ENCODE assay signal across 23 mouse cellular contexts in the genomic region with DNA sequence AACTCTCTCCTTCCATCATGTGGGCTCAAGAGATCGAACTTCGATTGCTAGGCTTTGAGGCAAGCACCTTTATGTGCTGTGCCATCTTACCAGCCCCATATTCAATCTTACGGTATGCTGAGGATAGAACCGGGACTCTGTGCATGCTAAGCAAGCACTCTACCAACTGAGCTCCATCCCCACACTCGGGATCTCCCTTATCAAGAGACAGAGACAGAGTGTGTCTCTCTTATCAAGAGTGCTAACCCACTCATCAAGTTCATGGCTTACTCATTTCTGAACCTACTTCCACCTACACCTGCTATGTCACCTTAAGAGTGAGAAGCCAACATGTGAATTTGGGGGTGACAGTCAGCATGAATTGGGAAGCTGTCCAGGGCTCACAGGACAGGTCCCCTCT. TPM values are rescaled to one million over a fixed set of nuclear protein-coding genes. Genes with fewer than 3 reads are reported as not detected.
A peak's percentile ranks its signal among the peaks of the same experiment; 100 is the strongest.
DNase-seq lines count a peak whose midpoint lies in the region; ATAC-seq and TF ChIP-seq lines count a peak whose summit lies in the region.
"Had no signal": no experiment of that assay in that cellular context is flagged by ENCODE, and none has a peak within 500 bp of the region (broad histone marks: within the 10 kb centered on the region; RNA-seq: fewer than 3 reads in every experiment).

No protein-coding gene starts in this region.

- TF ChIP-seq CTCF in bone marrow, adult 2 months (IDR thresholded peaks at IDR 0.05; ENCODE audit: control insufficient read depth, insufficient read depth, low read length) = no peak

- ATAC-seq in heart, embryonic 13.5 days (ENCODE audit: extremely low read depth, insufficient number of reproducible peaks, low FRiP score, low TSS enrichment) = no peak
- peak; percentile 46 for ATAC-seq in liver, embryonic 16.5 days (ENCODE audit: low read depth)
- ATAC-seq: forebrain, postnatal 0 days; inflammation-experienced regulatory T-cells, adult 6 months; midbrain, embryonic 13.5 days had no signal

- H3K27ac ChIP-seq in heart, embryonic 13.5 days (replicated peaks) = peak overlapping the region; percentile 77
- H3K27ac ChIP-seq in bone marrow, adult 2 months (ENCODE audit: control insufficient read depth, insufficient read depth, low read depth, low read length, poor library complexity) = peak overlapping the region; percentile 67; the same call in 1 of the 2 replicates
- H3K27ac ChIP-seq in liver, embryonic 16.5 days (ENCODE audit: low read length) = peak overlapping the region; percentile 98
- H3K27ac ChIP-seq: embryonic facial prominence, embryonic 12.5 days; layer of hippocampus, adult 2 months; limb, embryonic 13.5 days; lung, embryonic 15.5 days; midbrain, embryonic 13.5 days had no signal

- no peaks in the 10 kb centered on the region for H3K36me3 ChIP-seq in heart, embryonic 13.5 days
- H3K36me3 ChIP-seq in liver, embryonic 16.5 days (ENCODE audit: control insufficient read depth, insufficient read depth) = no peaks in the 10 kb centered on the region
- H3K36me3 ChIP-seq: embryonic facial prominence, embryonic 12.5 days; limb, embryonic 13.5 days; lung, embryonic 15.5 days; midbrain, embryonic 13.5 days had no signal

- H3K4me1 ChIP-seq in heart, embryonic 13.5 days = peaks cover 66% of the 10 kb centered on the region
- peaks cover 2% of the 10 kb centered on the region; the same call in 1 of the 2 replicates for H3K4me1 ChIP-seq in bone marrow, adult 2 months (ENCODE audit: control insufficient read depth, insufficient read depth, low read length)
- peaks cover 67% of the 10 kb centered on the region for H3K4me1 ChIP-seq in liver, embryonic 16.5 days (ENCODE audit: control insufficient read depth, low read depth, low read length)
- H3K4me1 ChIP-seq: embryonic facial prominence, embryonic 12.5 days; limb, embryonic 13.5 days; lung, embryonic 15.5 days; midbrain, embryonic 13.5 days had no signal

- no peak for DNase-seq in heart, adult 18-20 months
- peak; percentile 26 for DNase-seq in induced T-regulatory cell, adult 2 months (ENCODE audit: low read depth)
- no peak for DNase-seq in lung, postnatal 36 days
- DNase-seq in gastrocnemius, postnatal 14 days = no peak
- DNase-seq in testis, postnatal 14 days (ENCODE audit: low spot score) = no peak
- DNase-seq: adrenal gland, postnatal 10 days; B cell, adult 2 months; cerebellum, adult 11 months; cerebellum, postnatal 10 days; forebrain, postnatal 0 days; kidney, adult 2 months; kidney, postnatal 10 days; layer of hippocampus, postnatal 36 days had no signal

- H3K9ac ChIP-seq in heart, embryonic 13.5 days = no peak overlapping the region
- H3K9ac ChIP-seq in liver, embryonic 16.5 days (ENCODE audit: low read depth, low read length) = peak overlapping the region; percentile 53
- H3K9ac ChIP-seq: embryonic facial prominence, embryonic 12.5 days; forebrain, postnatal 0 days; limb, embryonic 13.5 days; lung, embryonic 15.5 days; midbrain, embryonic 13.5 days had no signal

- H3K9me3 ChIP-seq in heart, embryonic 13.5 days = no peaks in the 10 kb centered on the region
- no peaks in the 10 kb centered on the region for H3K9me3 ChIP-seq in liver, embryonic 16.5 days (replicated peaks; ENCODE audit: control insufficient read depth, low read length)
- H3K9me3 ChIP-seq: embryonic facial prominence, embryonic 12.5 days; limb, embryonic 13.5 days; lung, embryonic 15.5 days; midbrain, embryonic 13.5 days had no signal

- 0 out of 2 replicates have a peak overlapping the region, but pooled peaks have one; percentile 27 for H3K4me2 ChIP-seq in heart, embryonic 13.5 days
- H3K4me2 ChIP-seq in liver, embryonic 16.5 days (ENCODE audit: low read depth, low read length) = peak overlapping the region; percentile 74
- H3K4me2 ChIP-seq: embryonic facial prominence, embryonic 12.5 days; limb, embryonic 13.5 days; lung, embryonic 15.5 days; midbrain, embryonic 13.5 days had no signal

- H3K4me3 ChIP-seq in heart, embryonic 13.5 days = no peak overlapping the region
- no peak overlapping the region for H3K4me3 ChIP-seq in bone marrow, adult 2 months (replicated peaks; ENCODE audit: control insufficient read depth, low read depth, low read length)
- H3K4me3 ChIP-seq in liver, embryonic 16.5 days (ENCODE audit: low read depth, low read length) = peak overlapping the region; percentile 39
- H3K4me3 ChIP-seq: embryonic facial prominence, embryonic 12.5 days; layer of hippocampus, adult 2 months; limb, embryonic 13.5 days; lung, embryonic 15.5 days; midbrain, embryonic 13.5 days; myocyte had no signal

- 78% methylated on average over 5 of the region's 5 CpGs for WGBS in heart, embryonic 13.5 days
- WGBS in bone marrow, adult 2 months = 80% methylated on average over 5 of the region's 5 CpGs
- 46% methylated on average over 5 of the region's 5 CpGs for WGBS in liver, embryonic 16.5 days (ENCODE audit: insufficient replicate concordance)

- no peak for TF ChIP-seq POLR2A in bone marrow, adult 2 months (IDR thresholded peaks at IDR 0.05; ENCODE audit: borderline replicate concordance, control insufficient read depth, low read depth, low read length)

- no peaks in the 10 kb centered on the region for H3K27me3 ChIP-seq in heart, embryonic 13.5 days (replicated peaks)
- no peaks in the 10 kb centered on the region for H3K27me3 ChIP-seq in liver, embryonic 16.5 days (ENCODE audit: control insufficient read depth, insufficient read depth, low read depth, low read length)
- H3K27me3 ChIP-seq: embryonic facial prominence, embryonic 12.5 days; limb, embryonic 13.5 days; midbrain, embryonic 13.5 days had no signal

- intact Hi-C loops in gastrocnemius, postnatal 14 days (cut with DNase I; ENCODE audit: low total_unique reads) = no loop called here

RNA-seq across cellular contexts. Expression of gene D5Ertd579e, which starts 24.4 kb away (rescaled TPM):
- polyA plus RNA-seq in heart, embryonic 13.5 days (2015; fragmentation: Nextera tagmentation; extraction: Ambion mirVana) = 20.3 and 22.5 TPM in 2 replicates
- total RNA-seq in heart, adult 18-20 months (2021) = 10 to 100 TPM; 85.9 to 89.3 TPM
- 23.9 and 28.6 TPM in 2 replicates for polyA plus RNA-seq in bone marrow, adult 2 months (2011; ENCODE audit: insufficient read depth, insufficient read length, low replicate concordance, missing spikeins)
- 22.6 and 23.2 TPM in 2 replicates for polyA plus RNA-seq in liver, embryonic 16.5 days (2015; fragmentation: Nextera tagmentation; extraction: Ambion mirVana)
- 10 to 100 TPM; 52.2 to 54.5 TPM for total RNA-seq in gastrocnemius, postnatal 14 days (2021)

RNA-seq across cellular contexts. Expression of gene Bloc1s4, which starts 28.2 kb away (rescaled TPM):
- 17.1 and 18.0 TPM in 2 replicates for polyA plus RNA-seq in heart, embryonic 13.5 days (2015; fragmentation: Nextera tagmentation; extraction: Ambion mirVana)
- 10 to 100 TPM; 14.0 to 14.2 TPM for total RNA-seq in heart, adult 18-20 months (2021)
- 13.6 and 14.4 TPM in 2 replicates for polyA plus RNA-seq in bone marrow, adult 2 months (2011; ENCODE audit: insufficient read depth, insufficient read length, low replicate concordance, missing spikeins)
- polyA plus RNA-seq in liver, embryonic 16.5 days (2015; fragmentation: Nextera tagmentation; extraction: Ambion mirVana) = 11.3 and 12.6 TPM in 2 replicates
- total RNA-seq in gastrocnemius, postnatal 14 days (2021) = 1 to 10 TPM; 8.0 to 9.2 TPM
